15 mouse cellular contexts compared by ENCODE assay signal in the genomic region with DNA sequence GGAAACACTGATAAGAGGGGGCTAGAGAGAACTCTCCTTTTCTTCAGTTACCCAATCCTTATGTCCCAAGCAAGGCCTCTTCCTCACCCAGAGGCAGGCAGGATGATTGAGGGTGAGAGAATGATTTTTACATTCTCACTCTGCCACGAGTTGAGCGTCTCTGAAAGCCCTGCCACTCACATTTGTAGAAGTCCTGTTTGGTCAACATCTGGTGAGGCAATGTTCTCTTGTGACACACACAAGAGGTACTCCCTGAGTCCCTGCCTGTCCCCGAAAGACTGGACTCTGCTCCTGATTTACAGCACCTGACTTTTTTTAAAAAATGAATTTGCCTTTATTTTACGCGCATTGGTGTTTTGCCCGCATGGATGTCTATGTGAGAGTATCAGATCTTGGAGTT. TPM values are rescaled to one million over a fixed set of nuclear protein-coding genes. Genes with fewer than 3 reads are reported as not detected.
DNase-seq lines count a peak whose midpoint lies in the region; ATAC-seq and TF ChIP-seq lines count a peak whose summit lies in the region.
"Had no signal": no experiment of that assay in that cellular context is flagged by ENCODE, and none has a peak within 500 bp of the region (broad histone marks: within the 10 kb centered on the region; RNA-seq: fewer than 3 reads in every experiment).

No protein-coding gene starts in this region.

- no peaks in the 10 kb centered on the region; the same call in 1 of the 2 replicates for H3K27me3 ChIP-seq in liver, embryonic 16.5 days (ENCODE audit: control insufficient read depth, insufficient read depth, low read depth, low read length)
- no peaks in the 10 kb centered on the region for H3K27me3 ChIP-seq in lung, postnatal 0 days (replicated peaks; ENCODE audit: insufficient read depth, low read length)
- H3K27me3 ChIP-seq: embryonic facial prominence, embryonic 12.5 days; forebrain, embryonic 13.5 days; forebrain, embryonic 15.5 days had no signal

- H3K4me2 ChIP-seq in liver, embryonic 16.5 days (ENCODE audit: low read depth, low read length), result no peak overlapping the region
- no peak overlapping the region for H3K4me2 ChIP-seq in lung, postnatal 0 days (replicated peaks; ENCODE audit: low read depth, low read length)
- H3K4me2 ChIP-seq: embryonic facial prominence, embryonic 12.5 days; forebrain, embryonic 13.5 days; forebrain, embryonic 15.5 days had no signal

- H3K4me1 ChIP-seq in liver, embryonic 16.5 days (ENCODE audit: control insufficient read depth, low read depth, low read length), result no peaks in the 10 kb centered on the region
- H3K4me1 ChIP-seq in lung, postnatal 0 days (ENCODE audit: insufficient read depth, low read depth, low read length), result no peaks in the 10 kb centered on the region
- H3K4me1 ChIP-seq: embryonic facial prominence, embryonic 12.5 days had no signal

- no peak for TF ChIP-seq CTCF in lung, postnatal 0 days (IDR thresholded peaks at IDR 0.05)

- H3K9ac ChIP-seq in liver, embryonic 16.5 days (ENCODE audit: low read depth, low read length), result no peak overlapping the region
- H3K9ac ChIP-seq in lung, postnatal 0 days (replicated peaks; ENCODE audit: low read depth), result no peak overlapping the region
- H3K9ac ChIP-seq: embryonic facial prominence, embryonic 12.5 days; forebrain, embryonic 13.5 days; forebrain, embryonic 15.5 days; forebrain, postnatal 0 days had no signal

- H3K36me3 ChIP-seq in liver, embryonic 16.5 days (ENCODE audit: control insufficient read depth, insufficient read depth), result no peaks in the 10 kb centered on the region
- H3K36me3 ChIP-seq in lung, postnatal 0 days (ENCODE audit: insufficient read depth, low read length), result no peaks in the 10 kb centered on the region
- H3K36me3 ChIP-seq: embryonic facial prominence, embryonic 10.5 days; embryonic facial prominence, embryonic 12.5 days; forebrain, embryonic 15.5 days had no signal

- no peak for TF ChIP-seq EP300 in lung, postnatal 0 days (IDR thresholded peaks at IDR 0.05)

- 66% methylated on average over 6 of the region's 6 CpGs for WGBS in liver, embryonic 16.5 days (ENCODE audit: insufficient replicate concordance)
- whole genome bisulfite sequencing in lung, postnatal 0 days, result 72% methylated on average over 6 of the region's 6 CpGs

- no peak overlapping the region for H3K4me3 ChIP-seq in liver, embryonic 16.5 days (ENCODE audit: low read depth, low read length)
- no peak overlapping the region for H3K4me3 ChIP-seq in lung, postnatal 0 days (ENCODE audit: low read depth, low read length)
- H3K4me3 ChIP-seq: embryonic facial prominence, embryonic 10.5 days; embryonic facial prominence, embryonic 12.5 days; forebrain, embryonic 13.5 days; forebrain, embryonic 15.5 days had no signal

- no peaks in the 10 kb centered on the region for H3K9me3 ChIP-seq in liver, embryonic 16.5 days (replicated peaks; ENCODE audit: control insufficient read depth, low read length)
- H3K9me3 ChIP-seq in lung, postnatal 0 days (ENCODE audit: low read length), result no peaks in the 10 kb centered on the region
- H3K9me3 ChIP-seq: embryonic facial prominence, embryonic 10.5 days; embryonic facial prominence, embryonic 12.5 days; forebrain, embryonic 13.5 days; forebrain, embryonic 15.5 days had no signal

- ATAC-seq in liver, embryonic 16.5 days (ENCODE audit: low read depth), result peak; percentile 51
- ATAC-seq in lung, postnatal 0 days, result peak; percentile 55
- ATAC-seq in megakaryocyte, adult 5-6 weeks (ENCODE audit: poor library complexity, severe bottlenecking), result peak; percentile 53
- ATAC-seq: forebrain, embryonic 15.5 days had no signal

- DNase-seq in liver (no peak), 416B (ENCODE audit: low read depth) (peak; percentile 23)
- DNase-seq in lung, postnatal 0 days (ENCODE audit: low spot score), result peak; percentile 39
- no peak for DNase-seq in lung, postnatal 25 days (ENCODE audit: low spot score)
- no peak for DNase-seq in cerebellum, adult 9-10 months
- no peak for DNase-seq in embryo, embryonic 11 days
- DNase-seq: adrenal gland, adult 8-10 months had no signal

- no peak overlapping the region for H3K27ac ChIP-seq in liver, embryonic 16.5 days (ENCODE audit: low read length)
- H3K27ac ChIP-seq in lung, postnatal 0 days (ENCODE audit: low read length), result no peak overlapping the region
- H3K27ac ChIP-seq: embryonic facial prominence, embryonic 10.5 days; embryonic facial prominence, embryonic 12.5 days; forebrain, embryonic 13.5 days; forebrain, embryonic 15.5 days had no signal

RNA-seq across cellular contexts. Expression of a gene that starts 6.5 kb away (rescaled TPM):
- 1.5 and 1.6 TPM in 2 replicates for polyA plus RNA-seq in liver, embryonic 16.5 days (2015; fragmentation: Nextera tagmentation; extraction: Ambion mirVana)
- 3.9 and 5.5 TPM in 2 replicates for polyA plus RNA-seq in lung, postnatal 0 days (2015; fragmentation: Nextera tagmentation; extraction: Ambion mirVana)
- total RNA-seq in megakaryocyte, adult 5-6 weeks (2015), result 0.59 TPM in 1 of 2 replicates, not detected in the other
- total RNA-seq in megakaryocyte, adult 5-6 weeks (2017), result not detected in 2 replicates
- total RNA-seq: MEL had no signal

RNA-seq across cellular contexts. Expression of a gene that starts 14.2 kb away (rescaled TPM):
- polyA plus RNA-seq in liver, embryonic 16.5 days (2015; fragmentation: Nextera tagmentation; extraction: Ambion mirVana), result 21.3 and 21.5 TPM in 2 replicates
- polyA plus RNA-seq in lung, postnatal 0 days (2015; fragmentation: Nextera tagmentation; extraction: Ambion mirVana), result 2.2 and 2.4 TPM in 2 replicates
- 0.11 and 0.13 TPM in 2 replicates for total RNA-seq in megakaryocyte, adult 5-6 weeks (2015)
- 0.16 TPM in 1 of 2 replicates, not detected in the other for total RNA-seq in megakaryocyte, adult 5-6 weeks (2017)

RNA-seq across cellular contexts. Expression of a gene that starts 19.6 kb away (rescaled TPM):
- polyA plus RNA-seq in liver, embryonic 16.5 days (2015; fragmentation: Nextera tagmentation; extraction: Ambion mirVana), result 0.12 and 0.50 TPM in 2 replicates
- polyA plus RNA-seq in lung, postnatal 0 days (2015; fragmentation: Nextera tagmentation; extraction: Ambion mirVana), result 7.5 and 7.8 TPM in 2 replicates
- not detected in 2 replicates for total RNA-seq in megakaryocyte, adult 5-6 weeks (2015)
- total RNA-seq in megakaryocyte, adult 5-6 weeks (2017), result 1.1 TPM in 1 of 2 replicates, not detected in the other

Comparison
In these comparisons a context has a peak if more than half of its experiments do, and no peak if none do; other contexts are left out.
1. DNase-seq: peak in lung, postnatal 0 days (single experiment) and 416B (single experiment); none in liver (single experiment), lung, postnatal 25 days (single experiment), cerebellum, adult 9-10 months (single experiment) and embryo, embryonic 11 days (single experiment).
2. Peak in every context shown above with its lines, with median percentiles within 50 percentile points of each other: ATAC-seq.